Mouse (Mus musculus) liver, adult 2 months (tissue): ENCODE data around the gene Cdca8.

Experiments used
- CTCF ChIP-seq: fragments of 200-500 bp; IDR thresholded peaks from 2 replicates; pipeline ENCODE4 v1.5.1; 2011; ENCODE audit warnings: low read depth, low read length, control low read depth
- POLR2A ChIP-seq: fragments of 200-500 bp; IDR thresholded peaks from 2 replicates; pipeline ENCODE4 v1.6.1; 2011; ENCODE audit warnings: low read length, control low read depth; ENCODE audit not compliant: insufficient read depth; ENCODE audit errors: extremely low read depth

DNA sequence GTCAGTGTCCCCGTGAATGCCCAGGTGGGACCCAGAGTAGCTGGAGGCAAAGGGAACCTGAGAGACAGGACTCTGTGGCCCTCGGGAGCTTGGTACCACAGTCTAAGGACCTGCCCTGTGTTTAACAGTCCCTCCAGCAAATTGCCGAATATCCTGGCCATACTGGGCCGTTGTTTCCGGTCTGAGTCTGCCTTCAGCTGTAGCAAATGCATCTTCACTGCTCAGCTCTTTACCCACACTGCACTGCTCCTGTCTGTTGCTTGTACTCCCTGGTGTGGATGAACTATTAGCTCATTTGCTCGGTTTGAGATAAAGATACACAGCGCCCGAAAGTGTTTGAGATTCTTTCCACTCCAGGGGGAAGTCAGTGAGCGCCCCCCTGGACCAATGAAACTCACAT is 49.3 kb upstream of the Cdca8 start:
- TF ChIP-seq CTCF, result no peak
- no peak for TF ChIP-seq POLR2A
